Mouse (Mus musculus) liver, adult 2 months (tissue): Measurements from ENCODE around the gene Nrbf2. TPM values are rescaled to one million over a fixed set of nuclear protein-coding genes. Genes with fewer than 3 reads are reported as not detected.

ENCODE experiments used
- DNase-seq: peaks from one replicate; pipeline ENCODE4 v3.0.0-alpha.2; 2011; ENCODE audit warnings: low read depth, low spot score; ENCODE audit errors: extremely low read depth
- H3K27ac ChIP-seq: fragments of 200-500 bp; replicated peaks from 2 replicates; pipeline ENCODE4 v1.5.1; 2012; ENCODE audit warnings: low read depth, mild to moderate bottlenecking, control low read depth, inconsistent platforms, low read length; ENCODE audit not compliant: insufficient read depth
- H3K27me3 ChIP-seq: fragments of 200-500 bp; 2 replicates; pipeline ENCODE4 v1.6.1; 2012; ENCODE audit warnings: mild to moderate bottlenecking, moderate library complexity, low read length, inconsistent platforms; ENCODE audit not compliant: control insufficient read depth, insufficient read depth
- H3K36me3 ChIP-seq: fragments of 200-500 bp; 2 replicates; pipeline ENCODE4 v1.6.1; 2012; ENCODE audit warnings: low read length, inconsistent platforms; ENCODE audit not compliant: control insufficient read depth, insufficient read depth
- H3K4me1 ChIP-seq: fragments of 200-500 bp; 2 replicates; pipeline ENCODE4 v1.6.1; 2011; ENCODE audit warnings: low read length; ENCODE audit not compliant: control insufficient read depth, insufficient read depth
- H3K4me3 ChIP-seq: fragments of 200-500 bp; 2 replicates; pipeline ENCODE4 v1.5.1; 2011; ENCODE audit warnings: low read depth, mild to moderate bottlenecking, control low read depth, low read length, moderate library complexity; ENCODE audit not compliant: insufficient read depth
- H3K79me2 ChIP-seq: fragments of 200-500 bp; 2 replicates; pipeline ENCODE4 v1.6.1; 2012; ENCODE audit warnings: inconsistent platforms, mild to moderate bottlenecking, low read length, moderate library complexity; ENCODE audit not compliant: control insufficient read depth, insufficient read depth
- H3K9ac ChIP-seq: fragments of 200-500 bp; 2 replicates; pipeline ENCODE4 v1.6.1; 2012; ENCODE audit warnings: low read depth, mild to moderate bottlenecking, control low read depth, inconsistent platforms, low read length
- CTCF ChIP-seq: fragments of 200-500 bp; IDR thresholded peaks from 2 replicates; pipeline ENCODE4 v1.5.1; 2011; ENCODE audit warnings: low read depth, low read length, control low read depth
- POLR2A ChIP-seq: fragments of 200-500 bp; IDR thresholded peaks from 2 replicates; pipeline ENCODE4 v1.6.1; 2011; ENCODE audit warnings: low read length, control low read depth; ENCODE audit not compliant: insufficient read depth; ENCODE audit errors: extremely low read depth
- WGBS: fragments of 180-500 bp; shearing (Covaris S2); methylation state at CpG from one replicate; pipeline ENCODE4 v1.1.7; 2018; 5-methylcytosine and 5-hydroxymethylcytosine counted together
- polyA plus RNA-seq: library from polyadenylated mRNA; depleted of rRNA; stranded (reverse); fragments of >200 nt; gene quantifications from 2 replicates; pipeline ENCODE4 v1.2.3, GENCODE M21; 2012
- total RNA-seq: library from RNA; depleted of rRNA; stranded (reverse); fragments of >200 nt; gene quantifications from 2 replicates; pipeline ENCODE4 v1.2.3, GENCODE M21; 2014

Gene Nrbf2
- total and polyA plus RNA-seq, 2 experiments, result 11.3 to 13.6 TPM

- DNase-seq, result peak; percentile 45
- WGBS, result 92% methylated on average over 4 of the region's 4 CpGs
- Histone ChIP-seq H3K4me1 (0 out of 2 replicates have a peak, but pooled peaks cover 3% of the 10 kb centered on the region), H3K27me3 (no peaks in the 10 kb centered on the region), H3K27ac (no peak overlapping the region), H3K9ac (no peak overlapping the region), H3K79me2 (no peaks in the 10 kb centered on the region; the same call in 1 of the 2 replicates), H3K4me3 (no peak overlapping the region), H3K36me3 (peaks cover 55% of the 10 kb centered on the region)
- peak; percentile 62 for TF ChIP-seq CTCF
- no peak for TF ChIP-seq POLR2A
Measured at GRCm38 (mm10) chr10:67247145-67247544, 38.0 kb downstream of the Nrbf2 start.

DNA sequence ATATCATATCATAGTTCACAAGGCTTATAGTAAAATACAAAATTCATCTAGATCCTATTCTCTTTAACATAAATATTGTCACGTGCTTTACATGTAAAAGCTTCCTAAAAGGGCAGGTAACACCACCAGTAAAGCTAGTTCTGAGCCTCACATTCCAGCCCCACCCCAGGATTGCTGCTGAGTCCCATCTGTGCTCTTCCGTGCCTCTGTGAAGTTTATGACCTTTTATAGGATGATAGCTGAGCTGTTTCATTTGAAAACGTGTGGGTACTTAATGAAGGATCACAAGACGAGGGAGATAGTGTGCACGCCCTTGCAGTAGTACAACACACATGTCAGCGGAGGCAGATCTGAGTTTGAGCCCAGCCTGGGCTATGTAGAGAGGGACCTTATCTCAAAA is 54.7 kb downstream of the Nrbf2 start:
- Histone ChIP-seq H3K9ac (no peak overlapping the region), H3K27ac (no peak overlapping the region), H3K79me2 (peaks cover 8% of the 10 kb centered on the region; the same call in 1 of the 2 replicates), H3K4me3 (no peak overlapping the region), H3K36me3 (peaks cover 56% of the 10 kb centered on the region), H3K27me3 (no peaks in the 10 kb centered on the region), H3K4me1 (peaks cover 15% of the 10 kb centered on the region)
- TF ChIP-seq POLR2A (no peak), CTCF (no peak)
- whole genome bisulfite sequencing, result 92% methylated on average over 6 of the region's 6 CpGs
- DNase-seq, result no peak

GRCm38 (mm10) chr10:67226543-67226942 is 58.6 kb downstream of the Nrbf2 start:
- peak; percentile 53 for DNase-seq
- WGBS, result 30% methylated on average over 14 of the region's 14 CpGs
- peaks cover 41% of the 10 kb centered on the region for H3K36me3 ChIP-seq
- no peak overlapping the region for H3K9ac ChIP-seq
- H3K4me1 ChIP-seq, result peaks cover 20% of the 10 kb centered on the region
- H3K27me3 ChIP-seq, result no peaks in the 10 kb centered on the region
- H3K79me2 ChIP-seq, result peaks cover 2% of the 10 kb centered on the region; the same call in 1 of the 2 replicates
- TF ChIP-seq POLR2A (no peak), CTCF (no peak)
- no peak overlapping the region for H3K4me3 ChIP-seq
- peak overlapping the region; percentile 41 for H3K27ac ChIP-seq

DNA sequence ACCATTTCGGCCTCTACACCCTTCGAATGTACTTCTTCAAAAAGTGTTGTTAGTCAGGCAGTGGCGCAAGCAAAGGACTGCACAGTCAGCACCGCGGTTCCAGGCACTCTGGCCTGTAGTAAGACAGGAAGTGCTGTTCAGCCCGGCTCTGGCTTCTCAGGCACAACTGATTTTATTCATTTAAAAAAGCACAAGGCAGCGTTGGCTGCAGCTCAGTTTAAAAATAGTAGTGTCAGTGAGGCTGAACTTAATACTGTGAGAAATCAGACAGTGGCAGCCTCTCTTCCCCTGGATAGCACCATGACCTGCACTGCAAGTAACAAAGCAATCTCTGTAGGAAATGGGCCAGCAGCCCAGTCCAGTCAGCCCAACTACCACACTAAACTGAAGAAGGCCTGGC is 59.0 kb downstream of the Nrbf2 start:
- Histone ChIP-seq H3K27ac (peak overlapping the region; percentile 33; the same call in 1 of the 2 replicates), H3K4me3 (no peak overlapping the region), H3K9ac (no peak overlapping the region), H3K79me2 (peaks cover 2% of the 10 kb centered on the region; the same call in 1 of the 2 replicates), H3K36me3 (peaks cover 41% of the 10 kb centered on the region), H3K4me1 (peaks cover 20% of the 10 kb centered on the region), H3K27me3 (no peaks in the 10 kb centered on the region)
- TF ChIP-seq CTCF (no peak), POLR2A (no peak)
- peak; percentile 73 for DNase-seq
- 22% methylated on average over 7 of the region's 7 CpGs for WGBS

DNA sequence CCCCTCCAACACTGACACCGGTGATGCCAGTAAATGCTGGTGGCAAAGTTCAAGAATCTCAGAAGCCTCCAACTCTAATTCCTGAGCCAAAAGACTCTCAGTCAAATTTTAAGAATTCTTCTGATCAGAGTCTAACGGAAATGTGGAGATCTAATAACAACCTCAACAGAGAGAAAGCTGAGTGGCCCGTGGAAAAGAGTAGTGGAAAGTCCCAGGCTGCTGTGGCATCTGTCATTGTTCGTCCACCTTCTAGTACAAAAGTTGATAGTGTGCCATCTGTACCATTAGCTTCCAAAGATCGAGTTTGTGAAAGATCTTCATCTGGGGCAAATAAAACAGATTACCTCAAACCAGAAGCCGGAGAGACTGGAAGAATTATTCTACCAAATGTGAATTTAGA is 59.6 kb downstream of the Nrbf2 start:
- no peak overlapping the region for H3K27ac ChIP-seq
- H3K9ac ChIP-seq, result no peak overlapping the region
- H3K4me1 ChIP-seq, result peaks cover 20% of the 10 kb centered on the region
- DNase-seq, result peak; percentile 49
- no peak overlapping the region for H3K4me3 ChIP-seq
- H3K79me2 ChIP-seq, result peaks cover 2% of the 10 kb centered on the region; the same call in 1 of the 2 replicates
- peaks cover 39% of the 10 kb centered on the region for H3K36me3 ChIP-seq
- H3K27me3 ChIP-seq, result no peaks in the 10 kb centered on the region
- WGBS, result 33% methylated on average over 6 of the region's 6 CpGs
- TF ChIP-seq CTCF (no peak), POLR2A (no peak)

DNA sequence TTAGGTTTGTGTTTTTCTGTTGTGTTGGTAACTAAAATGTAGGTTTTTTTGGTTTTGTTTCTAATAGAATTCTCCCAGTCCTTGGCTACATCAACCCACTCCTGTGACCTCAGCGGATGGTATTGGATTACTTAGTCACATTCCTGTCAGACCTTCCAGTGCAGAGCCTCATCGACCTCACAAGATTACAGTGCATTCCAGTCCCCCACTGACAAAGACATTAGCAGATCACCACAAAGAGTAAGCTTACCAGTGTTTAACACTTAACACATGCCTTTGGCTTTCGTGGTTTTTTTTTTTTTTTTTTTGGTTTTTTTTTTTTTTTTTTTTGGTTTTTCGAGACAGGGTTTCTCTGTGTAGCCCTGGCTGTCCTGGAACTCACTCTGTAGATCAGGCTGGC is 61.2 kb downstream of the Nrbf2 start:
- Histone ChIP-seq H3K79me2 (peaks cover 10% of the 10 kb centered on the region), H3K27me3 (no peaks in the 10 kb centered on the region), H3K36me3 (peaks cover 46% of the 10 kb centered on the region), H3K4me1 (peaks cover 22% of the 10 kb centered on the region), H3K9ac (no peak overlapping the region), H3K4me3 (no peak overlapping the region), H3K27ac (no peak overlapping the region)
- TF ChIP-seq CTCF (no peak), POLR2A (no peak)
- WGBS, result 74% methylated on average over 3 of the region's 4 CpGs
- DNase-seq, result no peak
